ENCODE assay signal across 28 mouse cellular contexts in genomic region chr3:75584898-75585297, GRCm38 (mm10). TPM values are rescaled to one million over a fixed set of nuclear protein-coding genes. Genes with fewer than 3 reads are reported as not detected.
DNase-seq lines count a peak whose midpoint lies in the region; ATAC-seq lines count a peak whose summit lies in the region.
"Had no signal": no experiment of that assay in that cellular context is flagged by ENCODE, and none has a peak within 500 bp of the region (broad histone marks: within the 10 kb centered on the region; RNA-seq: fewer than 3 reads in every experiment).

No protein-coding gene starts in this region.

- H3K4me3 ChIP-seq in forebrain, embryonic 15.5 days, result no peak overlapping the region
- H3K4me3 ChIP-seq in forebrain, embryonic 11.5 days (ENCODE audit: low read depth, low read length), result no peak overlapping the region
- H3K4me3 ChIP-seq: embryonic facial prominence, embryonic 10.5 days; heart, adult 2 months; heart, embryonic 13.5 days; limb, embryonic 13.5 days; liver, embryonic 12.5 days; midbrain, embryonic 10.5 days; myocyte; neural tube, embryonic 13.5 days had no signal

- ATAC-seq in forebrain, embryonic 15.5 days (replicated peaks), result no peak; the same call in 1 of the 2 replicates
- ATAC-seq in forebrain, embryonic 11.5 days (replicated peaks; ENCODE audit: low FRiP score), result no peak
- ATAC-seq: CD4-positive, CD25-positive, alpha-beta regulatory T cell, adult 4 months; intestine, postnatal 0 days; liver, embryonic 12.5 days; midbrain, embryonic 16.5 days had no signal

- no peaks in the 10 kb centered on the region for H3K9me3 ChIP-seq in forebrain, embryonic 15.5 days
- H3K9me3 ChIP-seq in forebrain, embryonic 11.5 days (ENCODE audit: control insufficient read depth, low read length), result no peaks in the 10 kb centered on the region
- H3K9me3 ChIP-seq: embryonic facial prominence, embryonic 10.5 days; heart, embryonic 13.5 days; limb, embryonic 13.5 days; liver, embryonic 12.5 days; midbrain, embryonic 10.5 days; neural tube, embryonic 13.5 days had no signal

- H3K4me2 ChIP-seq in forebrain, embryonic 15.5 days (replicated peaks), result no peak overlapping the region
- no peak overlapping the region for H3K4me2 ChIP-seq in forebrain, embryonic 11.5 days (ENCODE audit: low read depth, low read length, severe bottlenecking)
- H3K4me2 ChIP-seq: heart, embryonic 13.5 days; limb, embryonic 13.5 days; liver, embryonic 12.5 days; neural tube, embryonic 13.5 days had no signal

- 79% methylated on average over 4 of the region's 4 CpGs for WGBS in forebrain, embryonic 15.5 days
- 90% methylated on average over 4 of the region's 4 CpGs for WGBS in forebrain, embryonic 11.5 days

- H3K27ac ChIP-seq in forebrain, embryonic 15.5 days (replicated peaks), result peak overlapping the region; percentile 9; the same call in 1 of the 2 replicates
- H3K27ac ChIP-seq in forebrain, embryonic 11.5 days (ENCODE audit: low read depth, low read length), result no peak overlapping the region
- H3K27ac ChIP-seq: embryonic facial prominence, embryonic 10.5 days; heart, adult 2 months; heart, embryonic 13.5 days; limb, embryonic 13.5 days; liver, embryonic 12.5 days; midbrain, embryonic 10.5 days; neural tube, embryonic 13.5 days had no signal

- no peaks in the 10 kb centered on the region for H3K27me3 ChIP-seq in forebrain, embryonic 15.5 days
- H3K27me3 ChIP-seq in forebrain, embryonic 11.5 days (ENCODE audit: control insufficient read depth, insufficient read depth, low read length), result no peaks in the 10 kb centered on the region
- H3K27me3 ChIP-seq: heart, embryonic 13.5 days; limb, embryonic 13.5 days; liver, embryonic 12.5 days; neural tube, embryonic 13.5 days had no signal

- H3K36me3 ChIP-seq in forebrain, embryonic 15.5 days, result no peaks in the 10 kb centered on the region
- H3K36me3 ChIP-seq in forebrain, embryonic 11.5 days (ENCODE audit: control insufficient read depth, insufficient read depth, low read length), result no peaks in the 10 kb centered on the region
- H3K36me3 ChIP-seq: embryonic facial prominence, embryonic 10.5 days; heart, embryonic 13.5 days; limb, embryonic 13.5 days; liver, embryonic 12.5 days; midbrain, embryonic 10.5 days; neural tube, embryonic 13.5 days had no signal

- H3K9ac ChIP-seq in forebrain, embryonic 15.5 days (replicated peaks), result no peak overlapping the region
- H3K9ac ChIP-seq in forebrain, embryonic 11.5 days (ENCODE audit: low read length), result no peak overlapping the region
- H3K9ac ChIP-seq: heart, embryonic 13.5 days; limb, embryonic 13.5 days; liver, embryonic 12.5 days; neural tube, embryonic 13.5 days had no signal

- DNase-seq in forebrain, embryonic 11.5 days (ENCODE audit: low spot score), result no peak
- DNase-seq in layer of hippocampus, adult 9-10 months (ENCODE audit: low spot score), result peak; percentile 33
- DNase-seq in layer of hippocampus, postnatal 25 days (ENCODE audit: extremely low spot score in 1 of 2, low spot score in 1 of 2), result no peak
- peak; percentile 14 for DNase-seq in right cerebral cortex, postnatal 25 days
- DNase-seq in right cerebral cortex, postnatal 14 days, result no peak
- DNase-seq in cerebellum, adult 8-10 months, result no peak
- DNase-seq: adrenal gland, postnatal 25 days; cerebellum, adult 11 months; cerebellum, postnatal 10 days; gastrocnemius, postnatal 14 days; heart, adult 2 months; heart, postnatal 14 days; kidney, postnatal 25 days; lung, adult 18-20 months; lung, postnatal 10 days; retina, postnatal 1 day; thymus, adult 2 months had no signal

- peaks cover 18% of the 10 kb centered on the region; the same call in 1 of the 2 replicates for H3K4me1 ChIP-seq in forebrain, embryonic 15.5 days
- no peaks in the 10 kb centered on the region for H3K4me1 ChIP-seq in forebrain, embryonic 11.5 days (replicated peaks; ENCODE audit: control insufficient read depth, insufficient read depth, low read length)
- H3K4me1 ChIP-seq: embryonic facial prominence, embryonic 10.5 days; heart, embryonic 13.5 days; limb, embryonic 13.5 days; liver, embryonic 12.5 days; midbrain, embryonic 10.5 days had no signal

RNA-seq across cellular contexts. Expression of gene Serpini1, which starts 27.6 kb away (rescaled TPM):
- 120 and 123 TPM in 2 replicates for polyA plus RNA-seq in forebrain, embryonic 15.5 days (2015; fragmentation: Nextera tagmentation; extraction: Ambion mirVana)
- polyA plus RNA-seq in forebrain, embryonic 11.5 days (2014; fragmentation: Nextera tagmentation; extraction: Ambion mirVana), result 21.0 and 22.3 TPM in 2 replicates
- total RNA-seq in layer of hippocampus, postnatal 25 days (2021), result 100 to 1,000 TPM; 173 to 185 TPM

RNA-seq across cellular contexts. Expression of gene Pdcd10, which starts 28.2 kb away (rescaled TPM):
- polyA plus RNA-seq in forebrain, embryonic 15.5 days (2015; fragmentation: Nextera tagmentation; extraction: Ambion mirVana), result 75.1 and 82.6 TPM in 2 replicates
- 86.4 and 103 TPM in 2 replicates for polyA plus RNA-seq in forebrain, embryonic 11.5 days (2014; fragmentation: Nextera tagmentation; extraction: Ambion mirVana)
- total RNA-seq in layer of hippocampus, postnatal 25 days (2021), result 10 to 100 TPM; 54.6 to 60.2 TPM

Comparison
In these comparisons a context has a peak if more than half of its experiments do, and no peak if none do; other contexts are left out.
1. DNase-seq: peak in layer of hippocampus, adult 9-10 months (single experiment) and right cerebral cortex, postnatal 25 days (single experiment); none in forebrain, embryonic 11.5 days (single experiment), layer of hippocampus, postnatal 25 days (0 of 2), right cerebral cortex, postnatal 14 days (single experiment) and cerebellum, adult 8-10 months (single experiment).